Mouse (Mus musculus) testis, adult 2 months (tissue): ENCODE measurements around the gene Slc22a18. TPM values are rescaled to one million over a fixed set of nuclear protein-coding genes. Genes with fewer than 3 reads are reported as not detected.

Experiments used
- H3K27ac ChIP-seq: fragments of 200-500 bp; 2 replicates; pipeline ENCODE4 v1.5.1; 2012; ENCODE audit warnings: low read depth, low read length; ENCODE audit not compliant: control insufficient read depth, insufficient read depth
- H3K27me3 ChIP-seq: fragments of 200-500 bp; 2 replicates; pipeline ENCODE4 v1.6.1; 2012; ENCODE audit warnings: mild to moderate bottlenecking, low read length, moderate library complexity; ENCODE audit not compliant: control insufficient read depth, insufficient read depth
- H3K36me3 ChIP-seq: fragments of 200-500 bp; 2 replicates; pipeline ENCODE4 v1.6.1; 2012; ENCODE audit warnings: mild to moderate bottlenecking, low read length; ENCODE audit not compliant: control insufficient read depth, insufficient read depth
- H3K4me1 ChIP-seq: fragments of 200-500 bp; 2 replicates; pipeline ENCODE4 v1.6.1; 2012; ENCODE audit warnings: low read length; ENCODE audit not compliant: control insufficient read depth, insufficient read depth
- H3K4me3 ChIP-seq: fragments of 200-500 bp; 2 replicates; pipeline ENCODE4 v1.5.1; 2012; ENCODE audit warnings: low read depth, mild to moderate bottlenecking, low read length, moderate library complexity, mixed read lengths; ENCODE audit not compliant: control insufficient read depth
- CTCF ChIP-seq: fragments of 200-500 bp; IDR thresholded peaks from 2 replicates; pipeline ENCODE4 v1.5.1; 2012; ENCODE audit warnings: low read depth, mild to moderate bottlenecking, inconsistent platforms, low read length, moderate library complexity; ENCODE audit not compliant: control insufficient read depth, insufficient read depth, insufficient replicate concordance
- POLR2A ChIP-seq: fragments of 200-500 bp; IDR thresholded peaks from 2 replicates; pipeline ENCODE4 v1.6.1; 2012; ENCODE audit warnings: low read depth, mild to moderate bottlenecking, inconsistent platforms, low read length, moderate library complexity; ENCODE audit not compliant: control insufficient read depth
- polyA plus RNA-seq: library from polyadenylated mRNA; depleted of rRNA; stranded (reverse); fragments of >200 nt; gene quantifications from 2 replicates; pipeline ENCODE4 v1.2.3, GENCODE M21; 2012

The Slc22a18 gene
- polyA plus RNA-seq, 1 experiment: 41.9 TPM

- Histone ChIP-seq H3K4me1 (peaks cover 2% of the 10 kb centered on the region; the same call in 1 of the 2 replicates), H3K4me3 (peak overlapping the region; percentile 35), H3K27ac (no peak overlapping the region), H3K36me3 (no peaks in the 10 kb centered on the region), H3K27me3 (no peaks in the 10 kb centered on the region; the same call in 1 of the 2 replicates)
- TF ChIP-seq CTCF (no peak), POLR2A (no peak)
Observed at GRCm38 (mm10) chr7:143437894-143438581, 35.5 kb upstream of the Slc22a18 start.

- Histone ChIP-seq H3K27me3 (no peaks in the 10 kb centered on the region; the same call in 1 of the 2 replicates), H3K4me1 (peaks cover 2% of the 10 kb centered on the region; the same call in 1 of the 2 replicates), H3K36me3 (no peaks in the 10 kb centered on the region), H3K27ac (no peak overlapping the region), H3K4me3 (no peak overlapping the region)
- TF ChIP-seq POLR2A (no peak), CTCF (no peak)
Observed at GRCm38 (mm10) chr7:143438965-143439364, 34.6 kb upstream of the Slc22a18 start.

GRCm38 (mm10) chr7:143444580-143444954 is 29.0 kb upstream of the Slc22a18 start:
- Histone ChIP-seq H3K4me1 (peaks cover 10% of the 10 kb centered on the region), H3K27ac (no peak overlapping the region), H3K4me3 (no peak overlapping the region), H3K27me3 (no peaks in the 10 kb centered on the region; the same call in 1 of the 2 replicates), H3K36me3 (no peaks in the 10 kb centered on the region)
- TF ChIP-seq CTCF: no peak
- no peak for TF ChIP-seq POLR2A

GRCm38 (mm10) chr7:143444955-143445648 is 28.4 kb upstream of the Slc22a18 start:
- TF ChIP-seq POLR2A: no peak
- TF ChIP-seq CTCF: no peak
- H3K4me3 ChIP-seq: no peak overlapping the region
- H3K4me1 ChIP-seq: peaks cover 10% of the 10 kb centered on the region
- no peak overlapping the region for H3K27ac ChIP-seq
- H3K36me3 ChIP-seq: no peaks in the 10 kb centered on the region
- no peaks in the 10 kb centered on the region; the same call in 1 of the 2 replicates for H3K27me3 ChIP-seq

- TF ChIP-seq CTCF: no peak
- TF ChIP-seq POLR2A: no peak
- Histone ChIP-seq H3K4me1 (peaks cover 10% of the 10 kb centered on the region), H3K36me3 (no peaks in the 10 kb centered on the region), H3K27ac (no peak overlapping the region), H3K27me3 (no peaks in the 10 kb centered on the region; the same call in 1 of the 2 replicates), H3K4me3 (peak overlapping the region; percentile 7; the same call in 1 of the 2 replicates)
Observed at GRCm38 (mm10) chr7:143445651-143446460, 27.7 kb upstream of the Slc22a18 start.

GRCm38 (mm10) chr7:143447130-143447529 is 26.4 kb upstream of the Slc22a18 start:
- H3K27me3 ChIP-seq: no peaks in the 10 kb centered on the region; the same call in 1 of the 2 replicates
- no peak overlapping the region for H3K4me3 ChIP-seq
- H3K27ac ChIP-seq: no peak overlapping the region
- TF ChIP-seq CTCF (no peak), POLR2A (no peak)
- H3K36me3 ChIP-seq: no peaks in the 10 kb centered on the region
- H3K4me1 ChIP-seq: peaks cover 10% of the 10 kb centered on the region

- no peak overlapping the region for H3K27ac ChIP-seq
- TF ChIP-seq POLR2A: no peak
- no peak for TF ChIP-seq CTCF
- H3K4me1 ChIP-seq: peaks cover 23% of the 10 kb centered on the region
- H3K4me3 ChIP-seq: peak overlapping the region; percentile 35
- peaks cover 4% of the 10 kb centered on the region; the same call in 1 of the 2 replicates for H3K27me3 ChIP-seq
- no peaks in the 10 kb centered on the region for H3K36me3 ChIP-seq
Observed at GRCm38 (mm10) chr7:143458963-143459331, 14.6 kb upstream of the Slc22a18 start.
